Mouse (Mus musculus): ENCODE measurements at regions not wholly inside any gene's neighbourhood (a gene's known extent, or its start where the extent isn't known, plus 50 kb on each side); places are given as distances from the start of the nearest gene placed in this dataset.

- Histone ChIP-seq H3K27ac (ENCODE audit: low read length) (no peak overlapping the region), H3K27me3 (ENCODE audit: control insufficient read depth, insufficient read depth, low read depth, low read length) (no peaks in the 10 kb centered on the region), H3K36me3 (ENCODE audit: control insufficient read depth, insufficient read depth) (no peaks in the 10 kb centered on the region), H3K4me1 (ENCODE audit: control insufficient read depth, low read depth, low read length) (no peaks in the 10 kb centered on the region), H3K9ac (ENCODE audit: low read depth, low read length) (no peak overlapping the region), H3K4me2 (ENCODE audit: low read depth, low read length) (no peak overlapping the region), H3K4me3 (ENCODE audit: low read depth, low read length) (no peak overlapping the region), H3K9me3 (replicated peaks; ENCODE audit: control insufficient read depth, low read length) (no peaks in the 10 kb centered on the region)
- WGBS (ENCODE audit: insufficient replicate concordance), result 38% methylated on average over 5 of the region's 5 CpGs
- no peak for ATAC-seq (ENCODE audit: low read depth)
Observed at GRCm38 (mm10) chr10:111739471-111740138, 232.9 kb upstream of the Krr1 start.

DNA sequence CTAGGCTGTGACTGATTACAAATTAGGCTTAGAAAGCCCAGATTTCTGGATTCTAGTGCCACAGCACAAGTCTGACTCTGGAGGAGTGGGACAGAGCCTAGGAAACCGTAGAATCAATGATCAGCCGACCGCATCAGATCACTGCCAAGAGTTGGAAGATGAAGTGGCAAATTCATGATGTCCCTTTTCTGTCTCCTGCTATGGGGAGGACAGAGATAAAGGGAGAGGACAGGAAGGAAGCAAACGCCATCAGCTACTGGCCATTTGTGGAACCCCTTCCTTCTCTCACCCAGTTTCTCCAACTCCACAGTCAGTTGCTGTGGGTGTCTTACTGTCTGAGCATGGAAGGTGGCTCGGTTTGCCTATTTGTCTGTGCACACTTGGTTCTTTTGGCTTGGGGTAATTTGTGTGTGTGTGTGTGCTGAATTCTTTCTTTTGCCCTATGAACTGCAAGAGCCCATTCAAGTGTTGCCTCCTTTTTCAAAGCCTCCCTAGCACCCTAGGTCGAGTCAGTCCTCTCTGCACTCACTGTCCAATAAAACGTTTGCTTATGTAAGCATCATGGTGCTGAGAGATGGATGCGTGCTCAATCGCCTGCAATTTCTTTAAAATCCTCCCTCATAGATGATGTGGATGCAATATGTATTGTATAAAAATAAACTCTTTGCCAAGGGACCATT is 231.7 kb upstream of the Krr1 start:
- ATAC-seq (ENCODE audit: low read depth), result no peak
- WGBS (ENCODE audit: insufficient replicate concordance), result 50% methylated on average over 9 of the region's 9 CpGs
- H3K4me3 ChIP-seq (ENCODE audit: low read depth, low read length), result no peak overlapping the region

DNA sequence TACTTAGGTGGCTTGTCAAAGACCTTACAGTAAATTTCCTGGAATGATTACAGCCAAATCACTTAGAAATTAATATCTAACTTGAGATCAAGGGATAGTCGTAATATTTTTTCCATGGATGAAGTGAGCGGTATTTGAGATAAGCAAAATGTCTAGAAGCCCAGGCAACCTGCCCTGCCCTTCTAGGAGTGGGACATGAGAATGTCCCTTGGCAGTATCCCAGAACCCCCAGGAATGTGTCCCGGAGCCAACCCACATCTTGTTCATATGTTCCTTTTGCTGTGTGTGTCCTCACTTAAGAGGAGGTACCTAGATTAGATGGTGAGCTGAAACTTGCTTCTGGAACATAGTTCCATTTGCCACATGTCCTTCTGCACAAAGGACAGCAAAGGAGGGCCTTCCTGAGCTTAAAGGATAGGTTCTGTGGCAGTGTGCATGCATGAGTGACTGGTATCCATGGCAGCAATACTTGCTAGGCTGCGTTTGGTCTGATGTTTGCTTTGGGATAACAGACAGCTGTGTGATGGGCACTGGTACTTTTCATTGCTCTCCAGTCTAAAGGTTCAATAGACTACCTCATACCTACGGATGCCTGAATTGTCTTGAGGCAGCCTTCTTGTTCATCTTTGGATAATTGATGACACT is 231.0 kb upstream of the Krr1 start:
- no peaks in the 10 kb centered on the region for H3K4me1 ChIP-seq (ENCODE audit: control insufficient read depth, low read depth, low read length)
- no peak overlapping the region for H3K4me3 ChIP-seq (ENCODE audit: low read depth, low read length)
- H3K36me3 ChIP-seq (ENCODE audit: control insufficient read depth, insufficient read depth), result no peaks in the 10 kb centered on the region
- no peaks in the 10 kb centered on the region for H3K9me3 ChIP-seq (replicated peaks; ENCODE audit: control insufficient read depth, low read length)
- no peak overlapping the region for H3K9ac ChIP-seq (ENCODE audit: low read depth, low read length)
- no peak overlapping the region for H3K4me2 ChIP-seq (ENCODE audit: low read depth, low read length)
- H3K27me3 ChIP-seq (ENCODE audit: control insufficient read depth, insufficient read depth, low read depth, low read length), result no peaks in the 10 kb centered on the region
- no peak overlapping the region for H3K27ac ChIP-seq (ENCODE audit: low read length)
- ATAC-seq (ENCODE audit: low read depth), result no peak
- WGBS (ENCODE audit: insufficient replicate concordance), result 59% methylated on average over 5 of the region's 5 CpGs

More for the DNA sequence above, 231.7 kb upstream of the Krr1 start:
- Histone ChIP-seq H3K9ac (ENCODE audit: low read depth, low read length) (no peak overlapping the region), H3K9me3 (replicated peaks; ENCODE audit: control insufficient read depth, low read length) (no peaks in the 10 kb centered on the region), H3K4me2 (ENCODE audit: low read depth, low read length) (no peak overlapping the region), H3K27ac (ENCODE audit: low read length) (no peak overlapping the region), H3K4me1 (ENCODE audit: control insufficient read depth, low read depth, low read length) (no peaks in the 10 kb centered on the region), H3K27me3 (ENCODE audit: control insufficient read depth, insufficient read depth, low read depth, low read length) (no peaks in the 10 kb centered on the region), H3K36me3 (ENCODE audit: control insufficient read depth, insufficient read depth) (no peaks in the 10 kb centered on the region)

- Histone ChIP-seq H3K4me3 (ENCODE audit: low read depth, low read length) (no peak overlapping the region), H3K4me2 (ENCODE audit: low read depth, low read length) (no peak overlapping the region), H3K36me3 (ENCODE audit: control insufficient read depth, insufficient read depth) (no peaks in the 10 kb centered on the region), H3K9me3 (replicated peaks; ENCODE audit: control insufficient read depth, low read length) (no peaks in the 10 kb centered on the region), H3K27ac (ENCODE audit: low read length) (no peak overlapping the region), H3K9ac (ENCODE audit: low read depth, low read length) (no peak overlapping the region), H3K4me1 (ENCODE audit: control insufficient read depth, low read depth, low read length) (no peaks in the 10 kb centered on the region), H3K27me3 (ENCODE audit: control insufficient read depth, insufficient read depth, low read depth, low read length) (no peaks in the 10 kb centered on the region)
- WGBS (ENCODE audit: insufficient replicate concordance), result 78% methylated on average over 9 of the region's 9 CpGs
- ATAC-seq (ENCODE audit: low read depth), result no peak
Observed at GRCm38 (mm10) chr10:111743291-111743690, 229.2 kb upstream of the Krr1 start.

GRCm38 (mm10) chr10:111745116-111745515 is 227.3 kb upstream of the Krr1 start:
- Histone ChIP-seq H3K9me3 (replicated peaks; ENCODE audit: control insufficient read depth, low read length) (no peaks in the 10 kb centered on the region), H3K4me2 (ENCODE audit: low read depth, low read length) (no peak overlapping the region), H3K4me1 (ENCODE audit: control insufficient read depth, low read depth, low read length) (no peaks in the 10 kb centered on the region), H3K27ac (ENCODE audit: low read length) (no peak overlapping the region), H3K27me3 (ENCODE audit: control insufficient read depth, insufficient read depth, low read depth, low read length) (no peaks in the 10 kb centered on the region), H3K4me3 (ENCODE audit: low read depth, low read length) (no peak overlapping the region), H3K9ac (ENCODE audit: low read depth, low read length) (no peak overlapping the region), H3K36me3 (ENCODE audit: control insufficient read depth, insufficient read depth) (no peaks in the 10 kb centered on the region)
- 68% methylated on average over 3 of the region's 3 CpGs for WGBS (ENCODE audit: insufficient replicate concordance)
- ATAC-seq (ENCODE audit: low read depth), result no peak

- Histone ChIP-seq H3K9ac (ENCODE audit: low read depth, low read length) (no peak overlapping the region), H3K4me1 (ENCODE audit: control insufficient read depth, low read depth, low read length) (no peaks in the 10 kb centered on the region), H3K27ac (ENCODE audit: low read length) (no peak overlapping the region), H3K27me3 (ENCODE audit: control insufficient read depth, insufficient read depth, low read depth, low read length) (no peaks in the 10 kb centered on the region), H3K36me3 (ENCODE audit: control insufficient read depth, insufficient read depth) (no peaks in the 10 kb centered on the region), H3K9me3 (replicated peaks; ENCODE audit: control insufficient read depth, low read length) (no peaks in the 10 kb centered on the region), H3K4me2 (ENCODE audit: low read depth, low read length) (no peak overlapping the region), H3K4me3 (ENCODE audit: low read depth, low read length) (no peak overlapping the region)
- 29% methylated on average over 12 of the region's 12 CpGs for WGBS (ENCODE audit: insufficient replicate concordance)
- ATAC-seq (ENCODE audit: low read depth), result no peak
Observed at GRCm38 (mm10) chr10:111746067-111746878, 226.2 kb upstream of the Krr1 start.

DNA sequence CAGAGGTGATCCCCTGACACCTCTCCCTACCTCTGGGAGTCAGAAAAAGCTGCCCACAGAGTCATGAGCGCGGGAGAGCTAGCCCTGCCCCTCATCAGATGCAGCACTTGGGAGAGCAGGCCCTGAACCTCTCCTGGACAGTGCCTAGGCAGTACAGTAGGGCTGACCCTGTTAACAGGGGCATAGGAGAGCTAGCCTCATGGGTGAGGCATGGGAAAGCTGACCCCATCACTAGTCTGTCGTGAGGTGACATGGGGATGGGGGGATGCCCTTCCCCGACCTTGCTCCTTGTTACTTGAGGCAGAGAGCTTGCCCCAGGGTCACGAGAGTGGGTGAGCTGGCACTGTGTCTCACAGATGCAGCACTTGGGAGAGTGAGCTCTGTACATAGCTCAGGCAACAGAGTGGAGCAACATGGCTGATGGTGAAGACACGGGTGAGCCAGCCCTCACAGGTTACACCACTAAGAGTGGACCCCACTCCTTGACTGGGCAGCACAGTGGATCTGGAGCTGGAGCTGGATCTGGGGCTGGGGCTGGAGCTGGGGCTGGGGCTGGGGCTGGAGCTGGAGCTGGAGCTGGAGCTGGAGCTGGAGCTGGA is 225.5 kb upstream of the Krr1 start:
- no peaks in the 10 kb centered on the region for H3K4me1 ChIP-seq (ENCODE audit: control insufficient read depth, low read depth, low read length)
- H3K9me3 ChIP-seq (replicated peaks; ENCODE audit: control insufficient read depth, low read length), result no peaks in the 10 kb centered on the region
- H3K9ac ChIP-seq (ENCODE audit: low read depth, low read length), result no peak overlapping the region
- WGBS (ENCODE audit: insufficient replicate concordance), result 55% methylated on average over 6 of the region's 6 CpGs
- ATAC-seq (ENCODE audit: low read depth), result no peak
- no peak overlapping the region for H3K4me3 ChIP-seq (ENCODE audit: low read depth, low read length)
- H3K27me3 ChIP-seq (ENCODE audit: control insufficient read depth, insufficient read depth, low read depth, low read length), result no peaks in the 10 kb centered on the region
- no peaks in the 10 kb centered on the region for H3K36me3 ChIP-seq (ENCODE audit: control insufficient read depth, insufficient read depth)
- H3K4me2 ChIP-seq (ENCODE audit: low read depth, low read length), result no peak overlapping the region
- H3K27ac ChIP-seq (ENCODE audit: low read length), result no peak overlapping the region

DNA sequence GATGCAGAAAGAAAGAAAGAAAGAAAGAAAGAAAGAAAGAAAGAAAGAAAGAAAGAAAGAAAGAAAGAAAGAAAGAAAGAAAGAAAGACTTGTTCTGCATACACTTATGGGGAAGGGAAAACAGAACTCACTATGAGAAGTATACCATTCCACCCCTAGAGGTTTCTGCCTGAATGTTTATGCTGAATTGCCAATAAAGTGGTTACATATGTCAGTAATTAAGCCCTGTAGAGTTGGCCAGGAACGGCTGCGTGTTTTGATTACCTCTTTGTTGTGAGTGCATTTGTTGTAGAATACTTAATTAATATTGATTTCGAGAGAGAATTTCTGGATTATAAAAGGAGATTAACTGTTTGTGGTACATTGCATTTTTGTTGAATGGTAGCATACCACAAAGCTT is 224.0 kb upstream of the Krr1 start:
- 63% methylated on average over 3 of the region's 3 CpGs for whole genome bisulfite sequencing (ENCODE audit: insufficient replicate concordance)
- Histone ChIP-seq H3K27me3 (ENCODE audit: control insufficient read depth, insufficient read depth, low read depth, low read length) (no peaks in the 10 kb centered on the region), H3K9ac (ENCODE audit: low read depth, low read length) (no peak overlapping the region), H3K4me1 (ENCODE audit: control insufficient read depth, low read depth, low read length) (no peaks in the 10 kb centered on the region), H3K36me3 (ENCODE audit: control insufficient read depth, insufficient read depth) (no peaks in the 10 kb centered on the region), H3K27ac (ENCODE audit: low read length) (no peak overlapping the region), H3K4me3 (ENCODE audit: low read depth, low read length) (no peak overlapping the region), H3K4me2 (ENCODE audit: low read depth, low read length) (no peak overlapping the region), H3K9me3 (replicated peaks; ENCODE audit: control insufficient read depth, low read length) (no peaks in the 10 kb centered on the region)
- no peak for ATAC-seq (ENCODE audit: low read depth)

All from liver, embryonic 16.5 days (tissue).